Mouse (Mus musculus): ENCODE results near the gene Cdc42bpb. TPM values are rescaled to one million over a fixed set of nuclear protein-coding genes. Genes with fewer than 3 reads are reported as not detected.

Gene Cdc42bpb
- polyA plus RNA-seq, 1 experiment from 2014 or later, result 8.6 TPM

DNA sequence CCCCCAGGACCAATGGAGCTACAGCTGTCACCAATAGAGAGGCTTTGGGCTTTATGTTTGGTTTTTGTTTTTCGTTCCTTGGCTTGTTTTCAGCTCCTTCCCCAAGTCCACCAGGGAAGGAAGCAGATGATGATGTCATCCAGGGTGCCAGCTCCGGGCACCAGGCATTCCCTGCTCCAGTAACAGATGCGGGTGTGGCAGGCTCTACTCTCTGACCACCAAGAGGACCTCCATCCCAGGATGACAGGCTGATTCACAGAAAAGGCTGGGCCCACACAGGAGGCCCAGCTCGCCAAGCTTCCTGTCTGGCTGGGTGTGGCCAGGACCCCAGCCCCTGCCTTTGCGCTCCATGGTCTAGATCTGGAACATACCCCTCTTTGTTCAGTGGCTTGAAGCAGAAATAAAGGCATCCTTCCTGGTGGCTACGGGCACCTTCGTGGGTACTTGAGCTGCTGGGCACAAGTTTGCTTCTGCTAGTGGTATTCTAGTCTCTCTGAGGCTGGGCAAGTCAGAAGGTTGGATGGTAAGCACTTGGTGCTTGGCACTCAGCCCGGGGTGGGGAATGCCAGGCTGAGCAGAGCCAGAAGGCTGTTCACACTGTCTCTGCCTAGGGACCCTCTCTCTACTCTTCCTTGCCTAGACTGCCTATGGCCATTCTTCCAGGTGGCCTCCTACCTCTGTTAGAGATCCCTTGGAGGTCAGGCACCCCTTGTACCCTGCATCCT is 34.3 kb upstream of the Cdc42bpb start:
- peaks cover 6% of the 10 kb centered on the region for H3K4me1 ChIP-seq (ENCODE audit: insufficient read depth)
- H3K4me2 ChIP-seq (ENCODE audit: low read depth, low read length), result no peak overlapping the region
- ATAC-seq, result no peak
- H3K36me3 ChIP-seq (replicated peaks; ENCODE audit: insufficient read depth, low read length), result no peaks in the 10 kb centered on the region
- no peak overlapping the region for H3K9ac ChIP-seq (replicated peaks)
- no peak for DNase-seq
- H3K4me3 ChIP-seq (ENCODE audit: low read depth, low read length), result no peak overlapping the region
- H3K9me3 ChIP-seq (ENCODE audit: low read length), result no peaks in the 10 kb centered on the region
- H3K27me3 ChIP-seq (ENCODE audit: insufficient read depth, low read length), result peaks cover 9% of the 10 kb centered on the region; the same call in 1 of the 2 replicates
- WGBS (ENCODE audit: insufficient replicate concordance), result 76% methylated on average over 8 of the region's 8 CpGs
- H3K27ac ChIP-seq (ENCODE audit: low read depth), result no peak overlapping the region
- no peak for TF ChIP-seq EP300 (IDR thresholded peaks at IDR 0.05; ENCODE audit: low read depth)
- TF ChIP-seq CTCF (IDR thresholded peaks at IDR 0.05; ENCODE audit: low read depth), result no peak

DNA sequence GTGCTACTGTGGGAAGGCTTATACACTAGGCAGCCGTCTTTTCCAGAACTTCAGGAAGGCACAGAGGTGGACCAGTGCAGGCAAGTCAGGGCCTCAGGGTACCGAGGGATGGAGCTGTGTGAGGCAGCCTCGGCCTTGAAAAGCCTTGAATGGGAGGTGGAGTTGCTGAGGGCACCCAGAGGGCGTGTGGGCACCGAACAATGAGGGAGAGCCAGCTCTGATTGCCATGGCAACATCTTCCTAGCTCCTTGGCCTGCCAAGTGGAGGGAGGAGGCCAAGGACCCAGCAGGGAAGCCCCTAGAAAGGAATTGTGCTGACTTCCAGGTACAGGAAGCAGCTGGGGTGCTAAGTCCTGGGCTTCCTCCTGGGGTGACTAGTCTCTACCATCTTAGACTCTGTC is 32.1 kb upstream of the Cdc42bpb start:
- Histone ChIP-seq H3K27me3 (ENCODE audit: insufficient read depth, low read length) (peaks cover 12% of the 10 kb centered on the region; the same call in 1 of the 2 replicates), H3K27ac (ENCODE audit: low read depth) (no peak overlapping the region), H3K9me3 (ENCODE audit: low read length) (no peaks in the 10 kb centered on the region), H3K4me1 (ENCODE audit: insufficient read depth) (peaks cover 4% of the 10 kb centered on the region), H3K4me3 (ENCODE audit: low read depth, low read length) (no peak overlapping the region), H3K36me3 (replicated peaks; ENCODE audit: insufficient read depth, low read length) (no peaks in the 10 kb centered on the region), H3K9ac (replicated peaks) (no peak overlapping the region), H3K4me2 (ENCODE audit: low read depth, low read length) (no peak overlapping the region)
- DNase-seq (no peak), ATAC-seq (no peak)
- TF ChIP-seq CTCF (IDR thresholded peaks at IDR 0.05; ENCODE audit: low read depth), result no peak
- no peak for TF ChIP-seq EP300 (IDR thresholded peaks at IDR 0.05; ENCODE audit: low read depth)
- WGBS (ENCODE audit: insufficient replicate concordance), result 47% methylated on average over 5 of the region's 5 CpGs

DNA sequence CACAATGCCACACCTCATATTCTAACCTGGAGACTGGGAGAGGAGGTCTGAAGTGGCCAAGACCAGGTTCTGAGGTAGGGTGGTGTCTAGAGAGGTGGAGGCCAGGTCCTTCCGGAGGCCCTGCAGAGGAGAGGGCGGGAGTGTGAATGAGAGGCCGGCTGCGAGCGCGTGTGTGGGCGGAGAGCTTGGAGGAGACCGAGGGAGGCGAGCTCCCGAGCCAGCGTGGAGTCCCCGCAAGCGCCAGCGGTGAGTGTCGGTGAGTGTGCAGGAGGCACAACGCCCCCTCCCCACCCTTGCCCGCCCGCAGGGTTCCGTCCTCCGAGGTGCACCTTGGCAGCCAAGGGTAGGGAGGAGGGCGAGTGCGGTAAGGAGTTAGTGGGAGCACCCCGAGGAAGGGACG is 29.1 kb upstream of the Cdc42bpb start, which contains the start of gene Lbhd2:
Gene Lbhd2, plus strand, starts transcription at position 188 of the 400 bp plus-strand sequence.
- WGBS (ENCODE audit: insufficient replicate concordance), result 5% methylated on average over 24 of the region's 24 CpGs
- DNase-seq (no peak), ATAC-seq (no peak)
- H3K27ac ChIP-seq (ENCODE audit: low read depth), result no peak within 1 kb of the TSS
- no peaks in the 10 kb centered on the region for H3K9me3 ChIP-seq (ENCODE audit: low read length)
- no peak within 1 kb of the TSS for H3K9ac ChIP-seq (replicated peaks)
- peak within 1 kb of the TSS; percentile 23; the same call in 1 of the 2 replicates for H3K4me2 ChIP-seq (ENCODE audit: low read depth, low read length)
- peaks cover 12% of the 10 kb centered on the region; the same call in 1 of the 2 replicates for H3K27me3 ChIP-seq (ENCODE audit: insufficient read depth, low read length)
- H3K4me3 ChIP-seq (ENCODE audit: low read depth, low read length), result no peak within 1 kb of the TSS
- H3K36me3 ChIP-seq (replicated peaks; ENCODE audit: insufficient read depth, low read length), result no peaks in the 10 kb centered on the region
- H3K4me1 ChIP-seq (ENCODE audit: insufficient read depth), result no peaks in the 10 kb centered on the region
- TF ChIP-seq CTCF (IDR thresholded peaks at IDR 0.05; ENCODE audit: low read depth) (no peak), EP300 (IDR thresholded peaks at IDR 0.05; ENCODE audit: low read depth) (no peak)

DNA sequence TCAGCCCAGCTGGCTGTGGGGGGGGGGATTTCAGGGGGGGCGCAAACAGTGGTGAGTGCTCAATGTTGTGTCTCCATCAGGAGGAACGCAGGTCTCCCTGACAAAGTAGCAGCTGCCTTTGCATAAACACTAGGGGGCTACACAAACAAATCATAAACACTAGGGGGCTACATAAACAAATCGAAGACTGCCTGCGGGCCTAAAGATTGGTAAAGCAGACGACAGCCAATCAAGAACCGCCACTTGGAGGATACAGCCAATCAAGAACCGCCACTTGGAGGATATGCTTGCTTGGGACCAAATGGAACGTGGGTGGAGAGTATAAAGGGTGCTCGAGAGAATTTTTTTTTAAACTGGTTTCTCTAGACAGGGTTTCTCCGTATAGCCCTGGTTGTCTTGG is 27.4 kb upstream of the Cdc42bpb start:
- no peak for ATAC-seq
- 60% methylated on average over 10 of the region's 10 CpGs for WGBS (ENCODE audit: insufficient replicate concordance)
- Histone ChIP-seq H3K4me1 (ENCODE audit: insufficient read depth) (no peaks in the 10 kb centered on the region), H3K27ac (ENCODE audit: low read depth) (no peak overlapping the region), H3K4me2 (ENCODE audit: low read depth, low read length) (no peak overlapping the region), H3K9me3 (ENCODE audit: low read length) (no peaks in the 10 kb centered on the region), H3K27me3 (ENCODE audit: insufficient read depth, low read length) (peaks cover 12% of the 10 kb centered on the region; the same call in 1 of the 2 replicates), H3K36me3 (replicated peaks; ENCODE audit: insufficient read depth, low read length) (no peaks in the 10 kb centered on the region), H3K9ac (replicated peaks) (no peak overlapping the region), H3K4me3 (ENCODE audit: low read depth, low read length) (no peak overlapping the region)
- no peak for TF ChIP-seq EP300 (IDR thresholded peaks at IDR 0.05; ENCODE audit: low read depth)
- DNase-seq, result no peak

DNA sequence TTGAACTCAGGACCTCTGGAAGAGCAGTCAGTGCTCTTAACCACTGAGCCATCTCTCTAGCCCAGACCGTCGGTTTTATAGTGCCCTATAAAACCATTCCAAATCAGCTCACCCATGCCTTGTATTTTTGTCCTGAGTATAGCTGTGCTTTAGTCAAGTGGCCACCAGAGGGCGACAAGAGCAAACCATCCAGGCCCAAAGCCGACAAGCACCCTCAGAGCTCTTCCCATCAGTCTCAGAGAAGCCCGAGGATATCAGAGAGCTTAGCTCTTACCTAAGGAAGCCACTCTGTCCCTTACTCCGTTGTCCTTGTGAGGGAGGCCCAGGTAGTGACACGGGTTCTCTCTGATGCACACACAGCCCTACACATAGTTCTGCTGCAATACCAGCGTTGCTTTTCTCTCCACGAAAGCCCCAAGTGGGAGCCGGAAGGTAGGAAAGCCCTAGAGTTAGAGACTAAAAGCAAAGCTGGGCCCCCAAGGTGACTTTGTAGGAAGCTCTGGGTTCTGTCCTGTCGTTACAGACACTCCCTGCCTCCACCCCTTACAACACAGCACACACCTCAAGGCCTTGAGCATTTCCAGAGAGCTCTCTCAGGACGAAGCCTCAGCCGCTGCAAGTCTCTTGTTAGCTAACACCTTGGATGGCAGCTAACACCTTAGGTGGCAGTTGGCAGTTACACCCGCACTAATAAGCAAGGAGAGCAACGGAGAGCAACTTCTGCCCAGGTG is 24.1 kb upstream of the Cdc42bpb start:
- Histone ChIP-seq H3K9me3 (ENCODE audit: low read length) (no peaks in the 10 kb centered on the region), H3K36me3 (replicated peaks; ENCODE audit: insufficient read depth, low read length) (no peaks in the 10 kb centered on the region), H3K9ac (replicated peaks) (no peak overlapping the region), H3K4me3 (ENCODE audit: low read depth, low read length) (no peak overlapping the region), H3K27me3 (ENCODE audit: insufficient read depth, low read length) (peaks cover under 1% of the 10 kb centered on the region; the same call in 1 of the 2 replicates), H3K4me2 (ENCODE audit: low read depth, low read length) (no peak overlapping the region), H3K27ac (ENCODE audit: low read depth) (no peak overlapping the region), H3K4me1 (ENCODE audit: insufficient read depth) (no peaks in the 10 kb centered on the region)
- DNase-seq (peak; percentile 80), ATAC-seq (peak; percentile 59)
- 26% methylated on average over 15 of the region's 15 CpGs for WGBS (ENCODE audit: insufficient replicate concordance)
- TF ChIP-seq EP300 (IDR thresholded peaks at IDR 0.05; ENCODE audit: low read depth), result no peak
- peak; percentile 94 for TF ChIP-seq CTCF (IDR thresholded peaks at IDR 0.05; ENCODE audit: low read depth)

DNA sequence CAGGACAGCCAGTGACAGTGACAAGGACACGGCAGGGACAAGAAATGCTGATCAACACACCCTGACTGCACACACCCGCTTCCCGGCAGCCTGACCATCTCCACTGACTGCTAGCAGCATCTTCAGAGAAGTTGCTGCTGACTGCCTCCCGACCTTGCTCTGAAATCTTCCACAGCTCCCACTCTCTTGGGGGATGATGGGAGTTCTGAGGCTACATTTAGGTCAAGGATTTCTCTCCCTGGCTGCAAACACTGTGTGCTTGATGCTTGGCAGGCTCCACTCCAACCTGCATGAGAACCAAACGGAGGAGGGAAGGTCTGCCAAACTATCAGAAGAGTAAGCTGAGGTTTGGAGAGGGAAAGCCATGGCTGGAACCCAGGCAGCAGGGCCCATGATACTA is 19.5 kb upstream of the Cdc42bpb start:
- Histone ChIP-seq H3K4me2 (ENCODE audit: low read depth, low read length) (no peak overlapping the region), H3K9me3 (ENCODE audit: low read length) (no peaks in the 10 kb centered on the region), H3K27me3 (ENCODE audit: insufficient read depth, low read length) (no peaks in the 10 kb centered on the region), H3K27ac (ENCODE audit: low read depth) (no peak overlapping the region), H3K4me1 (ENCODE audit: insufficient read depth) (no peaks in the 10 kb centered on the region), H3K9ac (replicated peaks) (no peak overlapping the region), H3K36me3 (replicated peaks; ENCODE audit: insufficient read depth, low read length) (no peaks in the 10 kb centered on the region), H3K4me3 (ENCODE audit: low read depth, low read length) (no peak overlapping the region)
- DNase-seq (no peak), ATAC-seq (no peak)
- WGBS (ENCODE audit: insufficient replicate concordance), result 63% methylated on average over 5 of the region's 5 CpGs
- TF ChIP-seq CTCF (IDR thresholded peaks at IDR 0.05; ENCODE audit: low read depth), result no peak
- TF ChIP-seq EP300 (IDR thresholded peaks at IDR 0.05; ENCODE audit: low read depth), result no peak

Measured in liver, postnatal 0 days (tissue).